Mouse (Mus musculus): Measurements from ENCODE around the gene Pkib.

The Pkib gene

DNA sequence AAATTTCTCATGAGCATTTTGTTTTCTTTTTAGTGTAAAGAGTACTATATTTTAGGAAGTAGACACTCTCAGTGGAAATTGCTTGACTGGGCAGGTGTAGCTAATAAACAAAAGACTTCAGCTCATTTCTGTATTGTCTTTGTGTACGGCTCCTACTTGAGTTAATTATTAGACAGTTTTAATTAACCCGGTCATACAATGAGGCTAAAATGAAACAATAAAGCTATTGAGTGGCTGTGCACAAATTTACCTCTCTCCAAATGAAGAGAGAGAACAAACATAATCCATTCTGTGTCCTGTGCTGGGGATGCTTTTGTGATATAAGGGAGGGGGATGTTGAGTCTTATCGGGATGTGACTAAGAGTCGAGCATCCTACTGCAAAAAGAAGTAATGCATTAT lies 109.0 kb downstream of the Pkib start:
- no peak for DNase-seq (ENCODE audit: low spot score in 2 of 2)

DNA sequence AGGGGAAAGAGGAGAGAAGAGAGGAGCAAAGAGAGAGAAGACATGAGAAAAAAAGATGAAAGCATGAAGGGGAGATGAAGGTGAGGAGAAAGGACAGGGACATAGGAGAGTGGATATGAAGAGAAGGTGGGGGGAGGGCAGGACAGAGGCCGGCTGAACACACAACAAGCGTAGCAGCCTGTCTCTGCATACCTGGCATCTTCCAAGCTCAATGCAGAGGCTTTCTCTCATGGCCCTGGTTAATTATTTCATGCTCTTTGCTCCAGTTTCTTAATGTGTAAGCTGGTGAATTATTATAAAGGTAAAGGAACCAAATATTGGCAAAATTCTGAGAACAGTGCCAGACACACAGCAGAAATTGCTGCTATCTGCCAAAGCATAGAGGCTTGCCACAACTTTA lies 109.6 kb downstream of the Pkib start:
- DNase-seq (ENCODE audit: low spot score in 2 of 2): no peak

DNA sequence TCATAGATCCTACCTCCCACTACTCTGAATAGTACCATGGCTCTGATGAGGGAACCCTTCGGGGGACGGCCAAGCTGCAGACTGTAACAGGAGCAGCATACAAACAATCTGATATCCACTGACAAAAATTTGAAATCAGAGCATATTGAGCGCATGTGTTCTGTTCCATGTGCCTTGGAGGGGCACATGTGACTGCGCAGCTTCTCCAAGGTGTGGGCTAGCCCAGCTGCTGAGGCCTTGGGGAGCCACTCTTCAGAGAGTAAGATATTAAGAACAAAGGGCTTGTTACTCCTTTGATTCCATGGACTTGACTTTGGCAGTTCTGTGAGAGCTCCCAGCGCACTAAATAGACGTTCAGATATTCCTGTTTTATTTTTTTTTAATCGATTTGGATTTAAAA lies 111.3 kb downstream of the Pkib start:
- no peak for DNase-seq (ENCODE audit: low spot score in 2 of 2)

DNA sequence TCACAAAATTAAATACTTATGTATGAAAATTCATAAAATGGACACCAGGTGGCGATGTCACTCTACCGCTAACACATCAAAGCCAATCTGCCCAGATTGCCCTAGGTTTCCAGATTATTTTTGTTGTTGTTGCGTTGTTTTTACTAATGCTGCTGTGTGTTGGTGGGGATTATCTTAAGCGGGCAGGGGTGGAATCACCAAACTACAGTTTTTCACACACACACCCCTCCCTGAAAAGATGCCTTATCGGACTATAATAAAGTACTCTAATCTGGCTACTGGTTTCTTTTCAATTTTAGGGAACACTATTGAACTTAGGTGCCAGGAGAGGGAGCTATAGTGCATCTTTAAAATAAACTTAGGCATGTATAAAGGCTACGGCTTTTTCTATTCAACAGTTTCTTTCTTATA lies 111.8 kb downstream of the Pkib start:
- peak; percentile 27 to 28 for DNase-seq (ENCODE audit: low spot score in 2 of 2)

DNA sequence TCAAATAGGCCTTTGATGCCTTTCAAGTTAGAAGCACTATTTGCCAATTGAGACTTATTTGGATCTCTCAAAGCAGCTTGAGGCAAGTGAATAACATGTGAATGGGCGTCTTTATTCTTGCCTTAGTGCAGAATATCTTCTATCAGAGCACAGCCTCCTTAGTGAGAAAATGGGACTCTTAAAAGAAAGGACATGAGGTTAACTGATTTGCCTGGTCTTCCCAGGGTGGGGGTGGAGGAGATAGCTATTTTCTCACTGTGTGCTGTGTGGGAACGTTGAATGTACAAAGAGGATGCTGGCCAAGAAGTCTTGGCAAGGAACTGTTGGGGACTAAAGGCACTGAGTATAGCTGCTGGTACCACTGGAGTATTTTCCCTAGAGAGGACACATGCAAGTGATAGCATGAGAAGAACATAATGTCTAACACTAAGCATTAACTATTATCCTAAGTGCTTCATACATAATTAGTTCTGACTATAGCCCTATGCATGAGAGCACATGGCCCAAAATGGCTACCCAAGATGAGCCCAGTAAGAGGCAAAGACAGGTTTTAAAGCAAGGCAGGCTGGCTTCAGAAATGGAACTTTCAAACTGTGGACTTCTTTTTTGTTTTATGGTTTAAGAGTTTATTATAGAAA lies 112.5 kb downstream of the Pkib start:
- peak; percentile 56 to 62 for DNase-seq (ENCODE audit: low spot score in 2 of 2)

DNA sequence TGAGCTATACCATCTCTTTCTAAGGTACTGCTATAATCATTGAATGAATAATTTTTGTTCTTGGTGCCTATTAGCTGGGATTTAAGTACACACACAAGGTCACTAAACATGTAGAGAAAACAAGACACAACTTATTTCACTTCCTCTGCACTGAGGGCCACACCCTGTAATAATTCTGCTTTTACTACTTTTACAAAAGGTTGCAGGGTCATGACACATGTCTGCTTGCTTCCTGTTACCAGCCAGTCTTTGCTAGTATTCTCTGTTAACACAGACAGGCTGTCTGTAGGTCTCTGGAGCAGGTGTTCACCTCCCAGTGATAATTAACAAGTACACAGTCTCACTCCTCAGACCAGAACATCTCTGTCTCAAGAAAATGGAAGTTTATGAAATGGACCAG lies 113.7 kb downstream of the Pkib start:
- no peak for DNase-seq (ENCODE audit: low spot score in 2 of 2)

DNA sequence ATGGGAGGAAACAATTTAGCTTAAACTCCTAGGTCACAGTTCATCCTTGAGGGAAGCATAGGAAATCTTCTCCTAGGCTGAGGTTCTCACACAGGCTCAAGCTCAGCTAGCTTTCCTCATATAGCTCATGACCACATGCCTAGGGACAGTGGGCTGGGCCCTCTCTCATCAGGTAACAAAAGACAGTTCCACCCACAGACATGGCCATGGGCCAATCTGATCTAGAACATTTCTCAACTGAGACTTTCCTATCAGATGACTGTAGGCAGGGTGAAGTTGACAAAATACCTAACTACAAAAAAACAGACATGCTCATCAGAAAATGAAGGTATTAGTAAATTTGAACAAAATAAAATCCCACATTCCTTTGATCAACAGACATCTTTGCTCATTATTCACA lies 115.3 kb downstream of the Pkib start:
- no peak for DNase-seq (ENCODE audit: low spot score in 2 of 2)

DNA sequence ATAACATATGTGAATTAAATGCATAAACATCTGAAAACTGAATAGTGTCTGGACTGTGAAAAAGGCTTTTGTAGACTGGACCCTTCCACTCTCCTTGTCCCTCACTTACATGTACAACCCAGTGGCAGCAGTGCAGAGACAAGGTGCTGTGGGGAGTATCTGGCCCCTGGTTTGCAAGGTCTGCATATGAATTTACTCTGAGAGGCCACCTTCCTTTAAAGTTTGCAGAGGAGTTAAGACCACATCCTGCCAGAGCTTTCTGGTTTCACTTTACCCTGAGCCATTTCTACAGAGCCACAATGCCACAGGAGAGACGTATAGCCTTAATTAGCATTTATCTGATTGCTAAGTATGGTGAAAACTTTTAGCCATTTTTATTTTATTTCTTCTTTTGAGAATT lies 121.6 kb downstream of the Pkib start:
- DNase-seq (ENCODE audit: low spot score in 2 of 2): no peak

DNA sequence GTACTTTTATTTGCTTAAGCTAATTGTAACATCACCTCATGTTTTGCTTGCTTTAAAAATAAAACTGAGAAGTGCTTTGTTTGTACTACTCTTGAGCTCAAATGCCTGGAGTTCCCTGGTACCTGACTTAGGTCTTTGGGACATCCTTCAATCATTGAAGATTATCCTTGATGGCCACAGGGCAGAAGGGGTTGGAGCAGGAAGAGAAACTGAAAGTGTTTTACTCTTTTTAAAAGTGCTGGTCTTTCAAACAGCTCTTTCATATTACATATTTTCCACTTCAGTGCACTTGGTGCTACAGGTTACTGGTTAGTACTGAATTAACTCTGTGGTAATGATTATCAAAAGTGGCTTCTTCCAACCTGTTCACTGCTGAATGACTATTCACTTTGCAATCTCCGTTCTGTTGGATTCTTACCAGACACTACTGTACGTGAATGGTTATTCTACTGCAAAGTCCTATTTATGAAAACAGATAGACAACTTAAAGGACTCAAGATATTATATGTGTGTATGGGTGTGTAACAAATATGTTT lies 123.5 kb downstream of the Pkib start:
- DNase-seq (ENCODE audit: low spot score in 2 of 2): no peak

DNA sequence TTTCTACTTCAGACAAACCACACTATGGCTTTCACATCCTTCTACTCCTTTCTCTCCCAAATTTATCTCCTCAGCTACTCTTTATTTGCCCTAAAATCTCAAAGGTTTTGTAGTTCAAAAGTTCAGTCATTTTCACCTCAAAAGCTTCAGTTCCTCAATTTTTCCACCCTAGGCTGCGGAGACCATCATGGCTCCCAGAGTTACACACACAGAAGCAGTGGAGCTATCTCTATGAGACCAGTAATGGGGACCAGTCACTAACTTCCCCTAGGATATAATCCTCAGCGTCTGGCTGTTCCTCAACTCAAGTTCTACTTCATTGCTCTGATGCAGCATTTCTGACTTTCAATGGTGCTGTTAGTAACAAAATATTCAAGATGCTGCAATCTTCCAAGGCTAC lies 127.2 kb downstream of the Pkib start:
- no peak for DNase-seq (ENCODE audit: low spot score in 2 of 2)

DNA sequence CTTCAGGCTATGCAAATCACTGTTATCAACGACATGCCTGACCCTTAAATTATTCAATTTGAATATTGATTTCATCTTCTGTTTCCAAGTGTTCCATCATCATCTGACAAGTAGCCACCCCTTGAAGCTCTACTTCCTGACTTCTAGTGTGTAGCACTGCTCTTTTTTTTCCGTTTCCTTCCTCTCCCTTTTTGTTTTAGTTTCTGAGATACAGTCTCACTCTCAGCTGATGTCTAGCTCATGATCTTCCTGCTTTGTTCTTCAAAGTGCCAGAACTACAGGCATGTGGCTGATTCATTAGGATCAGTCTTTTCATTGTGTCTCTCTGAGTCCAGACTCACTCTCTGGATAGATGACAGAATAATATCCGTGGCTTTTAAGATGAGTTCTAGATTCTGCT lies 128.9 kb downstream of the Pkib start:
- no peak for DNase-seq (ENCODE audit: low spot score in 2 of 2)

DNA sequence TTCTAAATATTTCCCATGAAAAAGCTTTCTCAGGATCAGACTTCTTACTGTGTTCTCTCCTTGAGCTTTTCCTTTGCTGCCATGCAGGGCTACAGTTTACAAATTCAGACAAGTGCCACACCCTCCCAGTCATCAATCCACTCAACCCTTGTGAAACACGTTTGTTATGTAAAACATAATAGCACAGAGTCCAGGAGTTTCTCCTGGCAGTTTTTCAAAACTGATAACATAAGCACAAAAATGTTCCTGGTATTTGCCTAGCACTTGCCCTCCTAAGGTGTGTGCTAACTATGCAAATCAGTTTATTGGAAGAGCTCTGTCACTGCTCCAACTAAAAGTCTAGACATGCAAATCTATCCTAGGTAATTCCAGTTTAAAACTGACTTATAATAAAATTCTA lies 131.3 kb downstream of the Pkib start:
- no peak for DNase-seq (ENCODE audit: low spot score in 2 of 2)

DNA sequence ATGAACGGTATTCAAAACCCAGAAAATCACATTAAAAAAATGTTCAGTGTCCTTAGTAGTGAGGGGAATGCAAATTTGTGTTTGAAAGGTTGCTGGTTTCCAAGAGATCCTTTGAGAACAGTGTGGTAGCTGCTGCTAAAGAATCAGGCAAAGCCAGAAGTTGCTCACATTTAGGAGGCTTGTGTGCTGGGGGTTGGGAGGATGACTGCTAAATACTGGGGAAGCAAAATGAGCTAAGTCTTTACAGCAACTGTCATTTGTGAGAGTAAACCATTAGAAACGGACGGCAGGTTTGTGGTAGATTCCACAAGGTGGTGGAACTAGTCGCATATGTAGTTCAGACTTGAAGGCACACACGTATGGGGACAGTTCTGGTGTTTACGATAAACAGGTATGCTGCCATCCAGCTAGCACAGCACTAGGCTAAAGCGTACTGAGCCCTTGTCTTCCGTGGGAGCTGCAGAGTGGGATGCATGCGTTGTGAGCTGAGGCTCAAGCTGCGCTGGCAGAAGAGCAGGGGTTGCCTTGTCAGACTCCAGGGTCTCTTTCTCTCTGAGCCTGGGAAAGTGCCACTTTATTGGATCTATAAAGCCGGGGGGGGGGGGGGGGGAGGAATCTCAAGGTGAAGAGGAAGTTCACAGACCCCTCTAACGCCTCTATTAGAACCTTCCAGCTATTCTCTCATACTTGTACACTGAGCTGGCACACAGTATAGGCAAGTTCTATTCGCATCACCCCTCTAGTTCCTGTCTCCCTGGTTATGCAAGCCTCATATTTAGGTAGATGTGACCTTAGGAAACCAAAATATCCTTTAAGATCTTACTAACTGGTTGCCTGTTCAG lies 151.7 kb downstream of the Pkib start:
- peak; percentile 52 to 71 for DNase-seq (ENCODE audit: low spot score in 2 of 2)

DNA sequence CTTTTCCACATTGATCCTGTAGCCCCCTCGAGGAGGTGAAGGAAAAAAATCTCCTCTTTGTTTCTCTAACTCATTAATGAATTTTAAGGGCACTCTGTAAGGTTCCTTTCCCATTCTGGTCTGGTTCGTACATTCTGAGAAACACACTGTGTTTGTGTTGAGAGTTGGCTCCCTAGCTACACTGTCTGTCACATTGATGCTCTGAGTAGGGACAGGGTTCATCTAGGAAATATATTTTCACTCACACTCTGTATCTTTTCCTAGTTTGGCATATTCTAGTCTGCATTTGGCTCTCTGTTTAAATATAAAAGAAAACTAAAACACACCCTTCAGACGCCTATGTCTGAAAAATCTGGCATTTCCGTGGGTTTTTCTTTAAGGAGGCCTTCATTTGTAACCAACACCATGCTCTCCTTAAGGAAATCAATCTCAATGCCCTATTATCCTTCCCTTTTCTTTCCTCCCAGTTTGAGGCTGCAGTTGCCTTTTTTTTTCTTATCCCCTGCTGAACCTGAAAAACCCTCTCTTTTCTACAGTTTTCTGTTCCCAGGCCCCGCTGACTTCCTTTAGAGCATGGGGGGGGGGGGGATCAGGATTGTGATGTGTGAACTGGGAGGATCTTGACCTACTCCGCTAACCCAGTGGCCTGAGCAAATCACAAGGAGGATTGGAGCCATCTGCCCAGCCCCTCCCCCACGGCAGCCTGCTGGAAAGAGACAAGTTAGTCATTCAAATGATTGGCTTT lies 152.5 kb downstream of the Pkib start:
- DNase-seq (ENCODE audit: low spot score in 2 of 2): peak; percentile 95

DNA sequence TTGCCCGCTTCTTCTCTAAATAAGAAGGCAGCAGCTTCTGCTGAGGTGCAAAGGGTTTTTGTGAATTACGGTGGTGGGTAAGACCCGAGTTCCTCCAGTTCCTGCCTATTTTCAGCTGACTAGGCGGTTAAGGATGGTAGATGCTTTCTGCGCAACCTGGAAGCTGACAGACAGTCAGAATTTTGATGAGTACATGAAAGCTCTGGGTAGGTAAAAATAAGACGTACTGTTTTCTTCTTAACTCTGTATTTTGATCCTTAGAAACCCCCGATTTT lies 153.0 kb downstream of the Pkib start, which contains the start of gene Fabp7:
TSS of gene Fabp7 (plus strand) at position 6 of the 275 bp plus-strand sequence.
- no peak for DNase-seq (ENCODE audit: low spot score in 2 of 2)

DNA sequence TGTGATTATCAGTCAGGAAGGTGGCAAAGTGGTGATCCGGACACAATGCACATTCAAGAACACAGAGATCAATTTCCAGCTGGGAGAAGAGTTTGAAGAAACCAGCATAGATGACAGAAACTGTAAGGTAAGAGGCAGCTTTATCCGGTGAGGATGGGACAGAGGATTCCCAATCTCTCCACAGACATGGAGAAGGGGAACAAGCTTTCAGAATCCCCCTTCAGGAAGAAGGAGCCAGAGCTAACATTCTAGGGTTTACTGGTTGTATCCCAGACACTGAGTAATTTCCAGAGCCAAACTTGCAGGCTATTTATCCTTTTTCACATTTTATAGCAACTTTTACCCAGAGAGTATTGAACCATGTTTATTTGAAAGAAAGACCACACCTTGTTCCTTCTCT lies 153.8 kb downstream of the Pkib start:
- DNase-seq (ENCODE audit: low spot score in 2 of 2): no peak

Measured in right cerebral cortex, postnatal 10 days (tissue).